Mouse (Mus musculus) kidney, adult 2 months (tissue): ENCODE results near the gene Ndufs7.

Experiments used
- CTCF ChIP-seq: fragments of 200-500 bp; conservative IDR thresholded peaks from 2 replicates; pipeline ENCODE4 v1.5.1; 2011; ENCODE audit warnings: low read depth, mild to moderate bottlenecking, control low read depth, low read length, moderate library complexity, mixed read lengths; ENCODE audit not compliant: insufficient read depth, insufficient read length
- POLR2A ChIP-seq: fragments of 200-500 bp; IDR thresholded peaks from one replicate; pipeline ENCODE4 v1.6.1; 2011; ENCODE audit warnings: low read depth, low read length, control low read depth

DNA sequence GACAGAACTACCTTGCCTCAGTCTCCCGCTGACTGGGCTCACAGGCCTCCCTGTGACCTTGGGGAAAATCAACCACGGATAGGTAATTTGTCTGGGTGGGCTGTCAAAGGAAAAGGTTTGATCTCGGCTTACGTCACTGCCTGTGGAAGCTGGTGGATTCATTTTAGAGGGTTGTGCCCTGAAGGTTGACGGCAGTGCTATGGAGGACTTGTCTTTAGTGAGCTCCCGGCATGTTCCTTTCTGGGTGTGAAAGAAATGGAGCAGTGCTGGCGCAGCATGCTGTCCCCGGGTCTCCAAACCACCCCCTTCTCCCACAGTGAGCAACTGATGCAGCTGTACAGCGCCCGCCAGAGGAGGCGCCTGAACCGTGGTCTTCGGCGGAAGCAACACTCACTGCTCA lies 44.4 kb downstream of the Ndufs7 start:
- TF ChIP-seq CTCF: no peak
- TF ChIP-seq POLR2A: no peak
